Mouse (Mus musculus) embryo, embryonic 10 days (tissue): ENCODE results near the gene Cd79b.

ENCODE experiments used
- DNase-seq: peaks from one replicate; pipeline ENCODE4 v3.0.0-alpha.2; 2015; ENCODE audit warnings: low spot score

The Cd79b gene

GRCm38 (mm10) chr11:106273811-106274210 lies 40.8 kb downstream of the Cd79b start:
- DNase-seq: no peak

- DNase-seq: no peak
Measured at GRCm38 (mm10) chr11:106273311-106273684, 41.3 kb downstream of the Cd79b start.

- DNase-seq: peak; percentile 97
Measured at GRCm38 (mm10) chr11:106272644-106273310, 41.8 kb downstream of the Cd79b start, which contains the start of gene Smarcd2. Gene Smarcd2, minus strand, starts transcription at chr11:106272972.

GRCm38 (mm10) chr11:106271794-106272643 lies 42.5 kb downstream of the Cd79b start:
- DNase-seq: peak; percentile 42

GRCm38 (mm10) chr11:106271131-106271793 lies 43.3 kb downstream of the Cd79b start:
- peak; percentile 61 for DNase-seq

- DNase-seq: peak; percentile 38
Measured at GRCm38 (mm10) chr11:106269060-106269431, 45.5 kb downstream of the Cd79b start.

GRCm38 (mm10) chr11:106268326-106269059 lies 46.1 kb downstream of the Cd79b start:
- peak; percentile 48 for DNase-seq

GRCm38 (mm10) chr11:106267871-106268270 lies 46.7 kb downstream of the Cd79b start:
- peak; percentile 33 for DNase-seq

- DNase-seq: no peak
Measured at GRCm38 (mm10) chr11:106267311-106267852, 47.2 kb downstream of the Cd79b start.

GRCm38 (mm10) chr11:106266431-106266830 lies 48.1 kb downstream of the Cd79b start:
- DNase-seq: no peak

- no peak for DNase-seq
Measured at GRCm38 (mm10) chr11:106265570-106265969, 49.0 kb downstream of the Cd79b start.

GRCm38 (mm10) chr11:106264988-106265387 lies 49.6 kb downstream of the Cd79b start:
- no peak for DNase-seq

- DNase-seq: no peak
Measured at GRCm38 (mm10) chr11:106263963-106264362, 50.6 kb downstream of the Cd79b start.
